Mouse (Mus musculus) spleen, postnatal 10 days (tissue): ENCODE results near the gene Runx2.

ENCODE experiments used
- DNase-seq, 2 experiments: peaks; one replicate each; pipeline ENCODE4 v3.0.0; 2021 to 2022; ENCODE audit warnings: low spot score in 2 of 2

Runx2 gene

GRCm38 (mm10) chr17:44662080-44662706 is 152.4 kb downstream of the Runx2 start:
- no peak for DNase-seq

- DNase-seq, result no peak
These were observed 154.3 kb downstream of the Runx2 start for GRCm38 (mm10) chr17:44660121-44660806.

- DNase-seq, result peak in 1 of 2 experiments; percentile 49
These were observed 160.1 kb downstream of the Runx2 start for GRCm38 (mm10) chr17:44654503-44654902.

GRCm38 (mm10) chr17:44653081-44653480 is 161.5 kb downstream of the Runx2 start:
- no peak for DNase-seq

- no peak for DNase-seq
These were observed 162.5 kb downstream of the Runx2 start for GRCm38 (mm10) chr17:44652054-44652453.

- no peak for DNase-seq
These were observed 163.0 kb downstream of the Runx2 start for GRCm38 (mm10) chr17:44651613-44652012.

- DNase-seq, result no peak
These were observed 164.2 kb downstream of the Runx2 start for GRCm38 (mm10) chr17:44650431-44650830.

- DNase-seq, result no peak
These were observed 165.5 kb downstream of the Runx2 start for GRCm38 (mm10) chr17:44649056-44649455.

- no peak for DNase-seq
These were observed 166.7 kb downstream of the Runx2 start for GRCm38 (mm10) chr17:44647916-44648315.

- no peak for DNase-seq
These were observed 169.5 kb downstream of the Runx2 start for GRCm38 (mm10) chr17:44645146-44645545.

GRCm38 (mm10) chr17:44643260-44643659 is 171.3 kb downstream of the Runx2 start:
- DNase-seq, result no peak

GRCm38 (mm10) chr17:44642126-44642525 is 172.5 kb downstream of the Runx2 start:
- no peak for DNase-seq

- no peak for DNase-seq
These were observed 173.7 kb downstream of the Runx2 start for GRCm38 (mm10) chr17:44640910-44641309.

- no peak for DNase-seq
These were observed 175.2 kb downstream of the Runx2 start for GRCm38 (mm10) chr17:44639446-44639845.

GRCm38 (mm10) chr17:44637181-44637880 is 177.3 kb downstream of the Runx2 start:
- no peak for DNase-seq

- DNase-seq, result no peak
These were observed 180.1 kb downstream of the Runx2 start for GRCm38 (mm10) chr17:44634486-44634885.

GRCm38 (mm10) chr17:44633607-44634415 is 180.8 kb downstream of the Runx2 start:
- DNase-seq, result no peak

- DNase-seq, result no peak
These were observed 181.7 kb downstream of the Runx2 start for GRCm38 (mm10) chr17:44632941-44633340.

GRCm38 (mm10) chr17:44632292-44632691 is 182.3 kb downstream of the Runx2 start:
- no peak for DNase-seq

GRCm38 (mm10) chr17:44631577-44631976 is 183.0 kb downstream of the Runx2 start:
- no peak for DNase-seq

GRCm38 (mm10) chr17:44627317-44627716 is 187.3 kb downstream of the Runx2 start:
- no peak for DNase-seq

- DNase-seq, result no peak
These were observed 190.9 kb downstream of the Runx2 start for GRCm38 (mm10) chr17:44623707-44624106.
